Mouse (Mus musculus): ENCODE results near the gene Adipoq. TPM values are rescaled to one million over a fixed set of nuclear protein-coding genes. Genes with fewer than 3 reads are reported as not detected.
"Not testable (repeated sequence)": the region's sequence is repeated elsewhere in the genome, so short reads cannot be mapped to it uniquely, and the experiment has no call there.

Adipoq gene
- polyA plus RNA-seq (2012; rRNA removed) = 2.9 and 5.8 TPM in 2 replicates

GRCm38 (mm10) chr16:23146280-23146679, at the start of gene Adipoq:
Gene Adipoq, plus strand, starts transcription at chr16:23146536.
- DNase-seq (ENCODE audit: low read depth in 1 of 2, low spot score in 2 of 2) = no peak
- H3K27me3 ChIP-seq (ENCODE audit: control insufficient read depth, insufficient read depth, low read length) = no peaks in the 10 kb centered on the region
- peaks cover 20% of the 10 kb centered on the region for H3K4me1 ChIP-seq (ENCODE audit: control insufficient read depth, insufficient read depth, insufficient read length)
- H3K36me3 ChIP-seq (ENCODE audit: control insufficient read depth, insufficient read depth, low read length) = no peaks in the 10 kb centered on the region
- H3K4me3 ChIP-seq (ENCODE audit: extremely low read depth, insufficient read depth, insufficient read length) = no peak within 1 kb of the TSS
- H3K27ac ChIP-seq (ENCODE audit: insufficient read depth, low read length) = no peak within 1 kb of the TSS
- TF ChIP-seq POLR2A (IDR thresholded peaks at IDR 0.05; ENCODE audit: low read depth, low read length) (no peak), CTCF (IDR thresholded peaks at IDR 0.05; ENCODE audit: extremely low read depth, insufficient read depth, insufficient read length, insufficient replicate concordance) (no peak)
- WGBS = 95% methylated on average over 3 of the region's 3 CpGs

GRCm38 (mm10) chr16:23096886-23097285, 49.5 kb upstream of the Adipoq start:
- H3K27ac ChIP-seq (ENCODE audit: insufficient read depth, low read length); DNase-seq (ENCODE audit: low read depth in 1 of 2, low spot score in 2 of 2); H3K4me1 ChIP-seq (ENCODE audit: control insufficient read depth, insufficient read depth, insufficient read length); H3K4me3 ChIP-seq (ENCODE audit: extremely low read depth, insufficient read depth, insufficient read length); H3K36me3 ChIP-seq (ENCODE audit: control insufficient read depth, insufficient read depth, low read length); H3K27me3 ChIP-seq (ENCODE audit: control insufficient read depth, insufficient read depth, low read length): not testable (repeated sequence)
- 95% methylated on average over 1 of the region's 1 CpGs for WGBS

GRCm38 (mm10) chr16:23097290-23098104, 48.8 kb upstream of the Adipoq start:
- not testable (repeated sequence) for H3K27me3 ChIP-seq (ENCODE audit: control insufficient read depth, insufficient read depth, low read length); H3K27ac ChIP-seq (ENCODE audit: insufficient read depth, low read length); H3K36me3 ChIP-seq (ENCODE audit: control insufficient read depth, insufficient read depth, low read length); H3K4me3 ChIP-seq (ENCODE audit: extremely low read depth, insufficient read depth, insufficient read length); DNase-seq (ENCODE audit: low read depth in 1 of 2, low spot score in 2 of 2); H3K4me1 ChIP-seq (ENCODE audit: control insufficient read depth, insufficient read depth, insufficient read length)
- WGBS = 82% methylated on average over 8 of the region's 8 CpGs

- H3K4me1 ChIP-seq (ENCODE audit: control insufficient read depth, insufficient read depth, insufficient read length); DNase-seq (ENCODE audit: low read depth in 1 of 2, low spot score in 2 of 2); H3K4me3 ChIP-seq (ENCODE audit: extremely low read depth, insufficient read depth, insufficient read length); H3K27ac ChIP-seq (ENCODE audit: insufficient read depth, low read length); H3K27me3 ChIP-seq (ENCODE audit: control insufficient read depth, insufficient read depth, low read length); H3K36me3 ChIP-seq (ENCODE audit: control insufficient read depth, insufficient read depth, low read length): not testable (repeated sequence)
- WGBS = 100% methylated on average over 1 of the region's 1 CpGs
These were observed 48.3 kb upstream of the Adipoq start for GRCm38 (mm10) chr16:23098105-23098452.

- Histone ChIP-seq H3K4me1 (ENCODE audit: control insufficient read depth, insufficient read depth, insufficient read length) (0 out of 2 replicates have a peak, but pooled peaks cover 4% of the 10 kb centered on the region), H3K36me3 (ENCODE audit: control insufficient read depth, insufficient read depth, low read length) (no peaks in the 10 kb centered on the region), H3K27ac (ENCODE audit: insufficient read depth, low read length) (no peak overlapping the region), H3K4me3 (ENCODE audit: extremely low read depth, insufficient read depth, insufficient read length) (no peak overlapping the region), H3K27me3 (ENCODE audit: control insufficient read depth, insufficient read depth, low read length) (no peaks in the 10 kb centered on the region)
- DNase-seq (ENCODE audit: low read depth in 1 of 2, low spot score in 2 of 2) = no peak
- WGBS = 78% methylated on average over 12 of the region's 12 CpGs
- no peak for TF ChIP-seq POLR2A (IDR thresholded peaks at IDR 0.05; ENCODE audit: low read depth, low read length)
- no peak for TF ChIP-seq CTCF (IDR thresholded peaks at IDR 0.05; ENCODE audit: extremely low read depth, insufficient read depth, insufficient read length, insufficient replicate concordance)
These were observed 46.7 kb upstream of the Adipoq start for GRCm38 (mm10) chr16:23099632-23100031.

GRCm38 (mm10) chr16:23100099-23100575, 46.2 kb upstream of the Adipoq start:
- no peak for TF ChIP-seq POLR2A (IDR thresholded peaks at IDR 0.05; ENCODE audit: low read depth, low read length)
- no peak for TF ChIP-seq CTCF (IDR thresholded peaks at IDR 0.05; ENCODE audit: extremely low read depth, insufficient read depth, insufficient read length, insufficient replicate concordance)
- H3K4me1 ChIP-seq (ENCODE audit: control insufficient read depth, insufficient read depth, insufficient read length) = 0 out of 2 replicates have a peak, but pooled peaks cover 4% of the 10 kb centered on the region
- WGBS = 33% methylated on average over 9 of the region's 9 CpGs
- H3K27ac ChIP-seq (ENCODE audit: insufficient read depth, low read length) = no peak overlapping the region
- DNase-seq (ENCODE audit: low read depth in 1 of 2, low spot score in 2 of 2) = no peak
- 0 out of 2 replicates have a peak overlapping the region, but pooled peaks have one; percentile 2 for H3K4me3 ChIP-seq (ENCODE audit: extremely low read depth, insufficient read depth, insufficient read length)
- no peaks in the 10 kb centered on the region for H3K36me3 ChIP-seq (ENCODE audit: control insufficient read depth, insufficient read depth, low read length)
- no peaks in the 10 kb centered on the region for H3K27me3 ChIP-seq (ENCODE audit: control insufficient read depth, insufficient read depth, low read length)

GRCm38 (mm10) chr16:23100613-23101012, 45.7 kb upstream of the Adipoq start:
- 58% methylated on average over 10 of the region's 10 CpGs for WGBS

More at GRCm38 (mm10) chr16:23100613-23101012, 45.7 kb upstream of the Adipoq start:
- 0 out of 2 replicates have a peak, but pooled peaks cover 4% of the 10 kb centered on the region for H3K4me1 ChIP-seq (ENCODE audit: control insufficient read depth, insufficient read depth, insufficient read length)
- TF ChIP-seq CTCF (IDR thresholded peaks at IDR 0.05; ENCODE audit: extremely low read depth, insufficient read depth, insufficient read length, insufficient replicate concordance) (no peak), POLR2A (IDR thresholded peaks at IDR 0.05; ENCODE audit: low read depth, low read length) (no peak)
- no peaks in the 10 kb centered on the region for H3K36me3 ChIP-seq (ENCODE audit: control insufficient read depth, insufficient read depth, low read length)
- DNase-seq (ENCODE audit: low read depth in 1 of 2, low spot score in 2 of 2) = no peak
- H3K4me3 ChIP-seq (ENCODE audit: extremely low read depth, insufficient read depth, insufficient read length) = no peak overlapping the region
- no peaks in the 10 kb centered on the region for H3K27me3 ChIP-seq (ENCODE audit: control insufficient read depth, insufficient read depth, low read length)
- H3K27ac ChIP-seq (ENCODE audit: insufficient read depth, low read length) = no peak overlapping the region
